Mouse (Mus musculus): Measurements from ENCODE around the gene Akr1cl.

The Akr1cl gene

GRCm38 (mm10) chr1:64988176-64988575 is 44.4 kb downstream of the Akr1cl start:
- DNase-seq (ENCODE audit: low read depth, low spot score) = no peak

GRCm38 (mm10) chr1:64986120-64986519 is 46.4 kb downstream of the Akr1cl start:
- DNase-seq (ENCODE audit: low read depth, low spot score) = peak; percentile 48

GRCm38 (mm10) chr1:64983247-64983646 is 49.3 kb downstream of the Akr1cl start:
- no peak for DNase-seq (ENCODE audit: low read depth, low spot score)

- DNase-seq (ENCODE audit: low read depth, low spot score) = no peak
Measured at GRCm38 (mm10) chr1:64978321-64978799, 54.2 kb downstream of the Akr1cl start.

GRCm38 (mm10) chr1:64975346-64975745 is 57.2 kb downstream of the Akr1cl start:
- no peak for DNase-seq (ENCODE audit: low read depth, low spot score)

GRCm38 (mm10) chr1:64970685-64971084 is 61.9 kb downstream of the Akr1cl start:
- DNase-seq (ENCODE audit: low read depth, low spot score) = no peak

Data from retina, adult 2 months (tissue).